Mouse (Mus musculus) ES-Bruce4 (cell line): Measurements from ENCODE around the gene Foxe1.

Experiments used
- CTCF ChIP-seq: IDR thresholded peaks from one replicate; pipeline ENCODE4 v1.8.1; 2011; ENCODE audit warnings: low read depth, low read length
- EP300 ChIP-seq: IDR thresholded peaks from 2 replicates; pipeline ENCODE4 v1.6.1; 2011; ENCODE audit warnings: low read depth, low read length; ENCODE audit not compliant: insufficient read depth
- POLR2A ChIP-seq: IDR thresholded peaks from one replicate; pipeline ENCODE4 v1.8.1; 2011; ENCODE audit warnings: low read length; ENCODE audit not compliant: insufficient read depth

GRCm38 (mm10) chr4:46347141-46347540, 3.7 kb downstream of the Foxe1 start:
- TF ChIP-seq EP300 (no peak), CTCF (no peak), POLR2A (no peak)
